Mouse (Mus musculus) B cell, adult 2 months (primary cell): ENCODE data around the gene Arpp21.

Experiments
- DNase-seq, 2 experiments: peaks; one replicate each; pipeline ENCODE4 v3.0.0; 2022

Gene Arpp21

GRCm38 (mm10) chr9:112230716-112231361, 4.9 kb downstream of the Arpp21 start:
- no peak for DNase-seq

DNA sequence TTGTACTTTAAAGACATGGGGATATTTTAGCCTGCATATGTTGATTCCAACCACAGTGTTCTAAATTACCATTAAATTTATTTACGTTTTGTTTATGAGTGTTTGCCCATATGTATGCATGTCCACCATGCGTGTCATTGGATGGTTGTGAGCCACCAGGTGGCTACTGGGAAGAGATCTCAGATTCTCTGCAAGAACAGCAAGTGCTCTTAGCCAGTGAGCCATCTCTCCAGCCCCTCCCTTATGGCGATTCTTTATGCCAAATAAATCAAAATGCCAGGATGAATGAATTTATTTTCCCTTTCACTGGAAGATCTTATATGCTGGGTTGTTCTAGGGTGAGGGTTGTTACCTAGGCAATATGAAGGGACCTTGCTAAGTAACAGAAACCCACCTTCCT, 7.3 kb downstream of the Arpp21 start:
- no peak for DNase-seq

DNA sequence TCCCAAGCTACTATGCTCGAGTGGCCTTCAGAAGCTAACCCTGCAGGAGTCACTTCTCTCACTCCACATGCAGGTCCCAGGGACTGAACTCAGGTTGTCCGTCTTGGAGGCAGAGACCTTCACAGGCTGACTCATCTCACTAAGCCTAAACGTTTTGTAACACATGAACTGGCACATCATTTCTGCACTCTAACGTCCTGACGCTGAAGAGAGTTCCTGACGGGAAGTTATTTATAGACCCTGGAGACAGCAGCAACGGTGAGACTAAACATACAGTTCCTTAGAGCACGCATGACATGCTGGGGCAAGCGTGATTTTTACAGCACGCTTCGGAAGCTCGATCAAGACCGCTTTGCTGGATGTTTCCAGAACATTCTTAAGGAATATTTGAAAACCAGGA, 8.6 kb downstream of the Arpp21 start:
- no peak for DNase-seq

GRCm38 (mm10) chr9:112226511-112226910, 9.2 kb downstream of the Arpp21 start:
- no peak for DNase-seq

GRCm38 (mm10) chr9:112225046-112225445, 10.7 kb downstream of the Arpp21 start:
- DNase-seq: no peak

GRCm38 (mm10) chr9:112219372-112219771, 16.4 kb downstream of the Arpp21 start:
- no peak for DNase-seq

GRCm38 (mm10) chr9:112218237-112218636, 17.5 kb downstream of the Arpp21 start:
- DNase-seq: no peak

DNA sequence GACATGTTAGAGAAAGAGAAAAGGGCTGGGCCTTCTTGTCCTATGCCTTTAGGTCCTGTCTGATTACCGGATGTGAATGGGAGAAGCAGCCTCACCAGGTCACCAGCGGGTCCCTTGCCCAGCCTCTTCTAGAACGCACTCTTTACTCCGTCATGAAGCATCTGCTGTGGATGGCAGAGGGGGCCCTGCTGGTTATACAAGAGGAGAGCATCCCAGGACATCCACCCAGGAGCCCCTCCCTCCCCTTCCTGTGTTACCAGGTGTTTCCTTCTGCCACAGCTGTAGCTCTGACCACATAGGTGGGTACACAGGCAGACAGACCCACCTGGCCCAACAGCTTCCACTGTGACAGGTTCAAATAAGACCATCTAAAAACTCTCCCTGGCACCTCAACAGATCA, 18.6 kb downstream of the Arpp21 start:
- no peak for DNase-seq

DNA sequence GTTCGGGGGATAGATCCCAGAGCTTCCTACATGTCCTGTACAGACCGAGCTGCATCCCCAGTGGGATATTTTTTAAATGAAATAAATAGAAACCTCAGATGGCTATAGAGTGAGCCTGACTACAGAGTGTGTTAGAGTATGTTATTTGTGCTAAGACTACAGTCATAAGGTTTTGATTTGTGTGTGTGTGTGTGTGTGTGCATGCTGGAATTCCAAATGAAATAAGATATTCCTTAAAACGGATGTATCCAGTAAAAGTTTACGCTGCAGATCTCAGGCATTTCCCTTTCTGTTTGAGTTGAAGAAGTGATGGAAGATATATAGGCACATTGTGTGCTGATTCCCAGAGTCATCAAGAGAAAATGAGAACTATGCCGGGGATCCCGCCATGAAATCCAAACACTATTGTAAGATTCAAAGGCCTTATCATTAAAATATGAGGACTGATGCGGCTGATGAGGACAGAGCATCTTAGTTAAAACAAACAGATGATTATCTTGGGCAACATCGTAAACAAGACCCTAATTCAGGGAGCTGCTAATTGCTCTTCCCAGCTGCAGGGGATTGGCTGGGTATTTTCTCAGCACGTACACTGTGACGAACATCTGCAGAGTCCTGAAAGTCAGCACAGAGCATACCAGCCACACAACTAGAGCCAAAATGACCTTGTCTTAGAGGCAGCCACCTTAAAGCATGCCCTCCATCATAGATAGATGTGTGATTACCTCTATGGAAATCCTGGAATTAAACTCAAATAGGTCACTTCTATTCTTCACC, 20.5 kb downstream of the Arpp21 start:
- no peak for DNase-seq

- DNase-seq: no peak
These were observed 22.1 kb downstream of the Arpp21 start for GRCm38 (mm10) chr9:112213411-112214255.

- DNase-seq: no peak
These were observed 25.9 kb downstream of the Arpp21 start for GRCm38 (mm10) chr9:112209803-112210202.

- peak; percentile 54 to 56 for DNase-seq
These were observed 28.0 kb downstream of the Arpp21 start for GRCm38 (mm10) chr9:112207767-112208166.

DNA sequence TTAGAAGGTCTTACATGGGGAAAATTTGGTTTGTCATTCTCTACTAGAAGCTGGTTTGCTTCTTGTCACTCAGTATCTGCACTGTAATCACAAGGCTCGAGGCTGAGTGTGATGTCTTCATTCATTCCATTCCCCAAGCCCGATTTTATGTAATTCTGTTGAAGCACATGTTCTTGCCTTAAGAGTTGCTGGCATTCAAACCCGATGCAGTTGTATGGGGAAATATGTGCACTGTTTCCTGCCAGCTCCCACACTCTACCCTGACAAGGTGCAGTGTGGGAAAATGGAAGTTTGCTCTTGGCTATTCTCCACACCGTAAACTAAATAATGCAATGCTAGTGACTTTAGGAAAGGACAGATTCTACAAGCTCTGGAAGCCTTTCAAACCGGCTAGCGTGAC, 37.4 kb downstream of the Arpp21 start:
- DNase-seq: no peak

- DNase-seq: no peak
These were observed 41.7 kb downstream of the Arpp21 start for GRCm38 (mm10) chr9:112194049-112194448.

DNA sequence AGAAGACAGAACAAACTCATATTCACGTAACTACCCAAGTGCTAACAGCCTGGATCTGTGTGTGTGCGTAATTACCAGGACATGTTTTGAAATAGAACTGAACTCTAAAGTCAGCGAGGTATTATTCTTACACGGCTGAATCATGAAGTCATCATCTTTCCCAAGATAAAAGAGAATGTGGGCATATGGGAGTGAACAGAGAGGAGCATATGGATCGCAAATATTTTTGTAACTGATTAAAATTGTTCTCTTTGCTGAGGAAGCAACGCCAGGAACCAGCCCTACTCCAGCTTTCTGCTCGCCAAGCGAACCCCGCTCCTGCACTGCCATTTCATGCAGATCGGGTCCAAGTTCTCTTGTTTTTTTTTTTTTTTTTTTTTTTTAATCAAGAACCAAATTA, 46.3 kb downstream of the Arpp21 start:
- DNase-seq: no peak

DNA sequence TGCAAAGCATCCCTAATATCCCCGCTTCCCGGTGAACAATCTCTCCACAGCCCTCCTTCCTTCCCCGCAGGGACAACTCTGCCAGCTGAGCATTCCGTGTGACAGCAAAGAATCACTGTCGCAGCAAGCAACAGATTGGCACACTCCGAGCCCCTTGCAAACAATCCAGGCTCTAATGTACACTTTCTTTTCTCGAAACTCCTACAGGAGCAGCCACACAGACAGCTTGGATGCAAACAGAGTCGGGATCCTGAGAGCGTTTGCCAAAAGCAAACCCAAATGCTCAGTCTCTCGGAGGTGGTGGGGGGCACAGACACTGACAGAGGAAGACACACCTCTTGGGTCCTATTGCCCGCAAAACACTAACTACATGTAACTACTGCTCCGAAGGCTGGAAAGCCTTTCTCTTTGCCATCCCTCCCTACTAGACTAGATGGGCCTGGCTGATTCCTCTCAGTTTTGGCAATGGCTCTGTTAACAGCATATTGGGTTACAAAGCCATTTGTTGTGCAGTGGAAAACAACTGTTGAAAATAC, 47.3 kb downstream of the Arpp21 start:
- DNase-seq: no peak

DNA sequence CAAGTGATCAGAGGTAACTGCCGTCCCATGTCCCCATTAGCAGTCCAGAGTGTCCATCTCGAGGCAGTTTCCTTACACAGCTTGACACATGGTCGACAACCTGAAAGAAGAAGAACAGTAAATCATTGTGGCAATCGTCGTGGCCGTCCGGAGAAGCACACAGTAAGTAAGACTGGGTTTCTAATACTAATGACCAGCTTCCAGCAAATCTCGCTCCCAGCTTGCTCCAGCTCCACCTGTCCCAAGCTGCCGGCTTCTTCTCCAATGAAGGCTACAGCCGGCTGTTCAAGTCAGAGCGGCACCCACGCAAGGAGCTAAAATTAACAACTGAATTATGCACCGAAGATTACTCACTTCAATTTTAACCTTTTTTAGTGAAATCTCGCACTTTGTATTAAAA, 48.1 kb downstream of the Arpp21 start:
- DNase-seq: no peak

DNA sequence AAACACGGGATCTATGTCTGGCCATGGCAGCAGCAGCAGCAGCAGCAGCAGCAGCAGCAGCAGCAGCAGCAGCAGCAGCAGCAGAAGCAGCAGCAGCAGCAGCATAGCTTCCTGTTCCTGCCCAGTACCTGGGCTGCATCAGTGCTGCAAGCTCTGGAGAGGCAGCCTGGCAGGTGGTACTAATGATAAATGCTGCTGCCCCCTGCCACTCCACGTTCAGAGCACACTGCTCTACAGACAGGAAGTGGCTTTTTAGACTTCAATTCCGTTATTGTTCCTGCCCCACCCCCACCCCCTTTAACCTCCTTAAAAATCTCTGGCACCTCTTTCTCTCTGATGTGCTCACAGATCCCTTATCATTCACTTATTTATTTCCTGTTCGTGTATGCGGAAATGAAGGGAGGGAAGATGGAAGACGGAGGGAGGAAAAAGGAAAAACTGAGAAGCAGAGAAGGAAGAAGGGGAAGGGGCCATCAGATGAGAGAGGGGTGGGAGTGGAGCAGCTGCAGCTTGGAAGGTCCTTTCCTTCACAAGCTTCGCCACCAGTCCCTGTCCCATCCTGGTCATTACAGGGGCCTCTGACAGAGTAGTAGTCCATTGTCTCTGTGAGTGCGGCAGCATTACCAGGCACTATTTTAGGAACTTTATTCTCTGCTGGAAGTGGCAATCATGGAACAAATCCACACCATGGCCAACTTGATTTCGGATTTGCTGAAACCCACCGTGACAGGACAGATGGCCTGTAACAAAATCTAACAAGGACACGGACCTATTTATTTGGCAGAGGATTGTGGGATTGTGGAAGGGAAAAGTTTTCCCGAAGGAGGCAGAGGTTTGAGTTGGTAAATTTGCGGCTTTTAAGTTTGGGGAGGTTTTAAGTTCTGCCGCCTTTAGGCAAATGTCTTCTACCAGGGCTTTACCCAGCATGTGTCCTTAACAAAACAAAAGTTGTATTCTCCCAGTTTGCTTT, 49.1 kb downstream of the Arpp21 start:
- no peak for DNase-seq

DNA sequence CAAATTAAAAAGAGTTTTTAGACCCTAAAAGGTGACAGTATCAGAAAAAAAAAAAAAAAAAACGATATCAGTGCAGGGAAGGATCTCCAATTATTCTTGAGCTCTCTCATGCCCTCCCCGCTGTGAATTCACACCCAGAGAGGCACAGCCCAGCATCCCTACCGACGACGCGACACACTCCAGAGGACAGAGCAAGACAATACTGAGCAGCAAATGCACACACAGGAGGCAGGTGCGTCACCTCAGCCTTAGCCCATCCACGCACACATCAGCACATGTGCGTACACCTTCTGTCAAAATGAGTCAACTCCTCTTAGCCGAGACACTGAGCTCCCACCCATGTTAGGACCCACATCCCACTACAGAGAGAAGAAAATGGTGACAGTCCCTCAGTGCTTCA, 50.0 kb downstream of the Arpp21 start:
- no peak for DNase-seq

DNA sequence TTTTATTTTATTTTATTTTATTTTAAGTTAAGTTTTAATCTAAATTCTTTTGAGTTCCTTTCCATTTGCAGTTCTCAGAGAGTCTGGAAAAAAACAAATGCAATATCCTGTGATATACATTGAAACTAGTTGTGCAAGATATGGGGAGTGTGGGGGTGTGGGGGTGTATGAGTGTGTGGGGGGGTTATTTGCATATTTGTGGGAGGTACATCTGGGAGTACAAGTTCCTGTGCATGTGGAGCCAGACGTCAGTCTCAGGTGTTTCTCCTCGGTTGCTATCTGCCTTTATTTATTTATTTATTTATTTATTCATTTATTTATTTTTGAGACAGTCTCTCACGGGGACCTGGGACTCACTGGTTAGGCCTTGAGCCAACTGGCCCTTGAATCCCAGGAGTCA, 53.0 kb downstream of the Arpp21 start:
- DNase-seq: no peak

DNA sequence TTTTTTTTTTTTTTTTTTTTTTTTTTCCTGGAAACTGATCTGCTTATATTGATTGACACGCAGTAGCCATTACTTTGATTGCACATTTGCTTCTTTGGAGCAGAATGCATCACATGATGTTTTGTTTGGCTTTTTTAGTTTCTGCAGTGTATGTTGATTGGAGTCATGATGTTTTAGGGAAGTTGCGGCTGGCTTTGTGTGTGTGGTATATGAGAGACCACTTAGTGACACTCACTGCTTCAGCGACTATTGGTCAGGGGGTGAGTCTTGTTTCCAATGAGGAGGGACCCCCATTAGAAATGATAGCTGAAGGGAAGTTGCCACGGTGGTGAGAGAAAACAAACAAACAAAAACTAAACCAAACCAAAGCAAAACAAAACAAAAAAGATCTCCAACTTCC, 55.7 kb downstream of the Arpp21 start:
- DNase-seq: no peak

DNA sequence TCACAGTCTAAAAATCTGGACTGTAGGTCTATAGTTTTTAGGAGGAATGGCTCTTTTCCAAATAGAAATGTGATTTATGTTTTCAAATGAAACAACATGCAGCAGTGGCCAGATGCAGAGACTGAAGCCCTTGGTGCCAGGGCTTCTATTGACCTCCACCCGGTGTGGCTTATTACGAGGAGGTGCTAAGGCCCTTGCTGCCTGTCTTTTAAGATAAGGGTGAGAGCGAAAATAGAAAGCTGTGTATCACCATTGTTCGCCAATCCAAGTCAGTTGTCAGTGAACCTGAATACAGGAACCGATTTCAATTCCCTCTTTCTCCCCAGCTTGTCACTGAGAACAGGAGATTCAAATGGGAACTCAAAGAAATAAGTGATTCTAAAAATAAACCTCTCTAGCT, 57.3 kb downstream of the Arpp21 start:
- no peak for DNase-seq
